Mouse (Mus musculus) midbrain, embryonic 12.5 days (tissue): ENCODE data around the gene Fam25c. TPM values are rescaled to one million over a fixed set of nuclear protein-coding genes. Genes with fewer than 3 reads are reported as not detected.

Experiments used
- ATAC-seq: fragments of 200-750 bp; cut with Nextera tagmentation; 2 replicates; pipeline ENCODE4 v1.8.0; 2017; ENCODE audit warnings: low read depth, moderate TSS enrichment, moderate library complexity; ENCODE audit not compliant: low FRiP score
- H3K27ac ChIP-seq: fragments of 300-500 bp; sonication (generic); replicated peaks from 2 replicates; pipeline ENCODE4 v1.5.1; 2016; ENCODE audit warnings: mild to moderate bottlenecking
- H3K27me3 ChIP-seq: fragments of 300-500 bp; sonication (generic); 2 replicates; pipeline ENCODE4 v1.6.1; 2016; ENCODE audit warnings: mild to moderate bottlenecking
- H3K36me3 ChIP-seq: fragments of 300-500 bp; sonication (generic); 2 replicates; pipeline ENCODE4 v1.6.1; 2016
- H3K4me1 ChIP-seq: fragments of 300-500 bp; sonication (generic); 2 replicates; pipeline ENCODE4 v1.6.1; 2016
- H3K4me2 ChIP-seq: fragments of 300-500 bp; sonication (generic); replicated peaks from 2 replicates; pipeline ENCODE4 v1.6.1; 2016; ENCODE audit warnings: mild to moderate bottlenecking, moderate library complexity
- H3K4me3 ChIP-seq: fragments of 300-500 bp; sonication (generic); 2 replicates; pipeline ENCODE4 v1.5.1; 2016; ENCODE audit warnings: mild to moderate bottlenecking
- H3K9ac ChIP-seq: fragments of 300-500 bp; sonication (generic); replicated peaks from 2 replicates; pipeline ENCODE4 v1.6.1; 2016; ENCODE audit warnings: mild to moderate bottlenecking, moderate library complexity
- H3K9me3 ChIP-seq: fragments of 300-500 bp; sonication (generic); 2 replicates; pipeline ENCODE4 v1.6.1; 2016; ENCODE audit warnings: mild to moderate bottlenecking
- WGBS: fragments of 180-500 bp; shearing (Covaris S2); methylation state at CpG from one replicate; pipeline ENCODE4 v1.1.7; 2016; 5-methylcytosine and 5-hydroxymethylcytosine counted together
- polyA plus RNA-seq: library from polyadenylated mRNA; unstranded; fragments of >200 nt; fragmentation: Nextera tagmentation; extraction: Ambion mirVana; gene quantifications from 2 replicates; pipeline ENCODE4 v1.2.1, GENCODE M21; 2016

Gene Fam25c
- not detected in 2 replicates for polyA plus RNA-seq

- no peaks in the 10 kb centered on the region for H3K27me3 ChIP-seq
- ATAC-seq, result no peak
- 79% methylated on average over 6 of the region's 6 CpGs for WGBS
- no peak within 1 kb of the TSS for H3K4me3 ChIP-seq
- no peak within 1 kb of the TSS for H3K4me2 ChIP-seq
- no peaks in the 10 kb centered on the region for H3K36me3 ChIP-seq
- no peaks in the 10 kb centered on the region for H3K9me3 ChIP-seq
- no peaks in the 10 kb centered on the region for H3K4me1 ChIP-seq
- H3K27ac ChIP-seq, result no peak within 1 kb of the TSS
- no peak within 1 kb of the TSS for H3K9ac ChIP-seq
Observed at GRCm38 (mm10) chr14:34355301-34355700, at the start of gene Fam25c. Fam25c (minus strand) TSS chr14:34355433.

- ATAC-seq, result no peak
- no peaks in the 10 kb centered on the region for H3K27me3 ChIP-seq
- no peak overlapping the region for H3K9ac ChIP-seq
- H3K36me3 ChIP-seq, result peaks cover 72% of the 10 kb centered on the region
- H3K27ac ChIP-seq, result no peak overlapping the region
- H3K4me3 ChIP-seq, result no peak overlapping the region
- no peaks in the 10 kb centered on the region for H3K4me1 ChIP-seq
- WGBS, result 96% methylated on average over 7 of the region's 7 CpGs
- no peak overlapping the region for H3K4me2 ChIP-seq
- H3K9me3 ChIP-seq, result no peaks in the 10 kb centered on the region
Observed at GRCm38 (mm10) chr14:34403424-34403823, 48.2 kb upstream of the Fam25c start.

GRCm38 (mm10) chr14:34402871-34403270 is 47.6 kb upstream of the Fam25c start:
- no peak for ATAC-seq
- H3K36me3 ChIP-seq, result peaks cover 72% of the 10 kb centered on the region

GRCm38 (mm10) chr14:34401135-34401534 is 45.9 kb upstream of the Fam25c start:
- 48% methylated on average over 6 of the region's 6 CpGs for WGBS
- H3K4me1 ChIP-seq, result no peaks in the 10 kb centered on the region
- H3K9ac ChIP-seq, result no peak overlapping the region
- ATAC-seq, result no peak
- no peaks in the 10 kb centered on the region for H3K27me3 ChIP-seq
- H3K36me3 ChIP-seq, result peaks cover 59% of the 10 kb centered on the region
- no peak overlapping the region for H3K4me2 ChIP-seq
- H3K9me3 ChIP-seq, result no peaks in the 10 kb centered on the region
- H3K27ac ChIP-seq, result no peak overlapping the region
- no peak overlapping the region for H3K4me3 ChIP-seq

More at GRCm38 (mm10) chr14:34402871-34403270, 47.6 kb upstream of the Fam25c start:
- H3K9ac ChIP-seq, result no peak overlapping the region
- H3K4me2 ChIP-seq, result no peak overlapping the region
- no peaks in the 10 kb centered on the region for H3K4me1 ChIP-seq
- H3K27ac ChIP-seq, result no peak overlapping the region
- no peak overlapping the region for H3K4me3 ChIP-seq
- H3K9me3 ChIP-seq, result no peaks in the 10 kb centered on the region
- no peaks in the 10 kb centered on the region for H3K27me3 ChIP-seq
- WGBS, result 90% methylated on average over 8 of the region's 8 CpGs

GRCm38 (mm10) chr14:34400021-34400420 is 44.8 kb upstream of the Fam25c start:
- ATAC-seq, result no peak
- no peaks in the 10 kb centered on the region for H3K9me3 ChIP-seq
- 97% methylated on average over 3 of the region's 3 CpGs for WGBS
- H3K27me3 ChIP-seq, result no peaks in the 10 kb centered on the region
- no peaks in the 10 kb centered on the region for H3K4me1 ChIP-seq
- no peak overlapping the region for H3K4me2 ChIP-seq
- H3K36me3 ChIP-seq, result peaks cover 49% of the 10 kb centered on the region
- H3K27ac ChIP-seq, result no peak overlapping the region
- no peak overlapping the region for H3K9ac ChIP-seq
- H3K4me3 ChIP-seq, result no peak overlapping the region

GRCm38 (mm10) chr14:34399301-34399700 is 44.1 kb upstream of the Fam25c start:
- H3K27ac ChIP-seq, result no peak overlapping the region
- no peak overlapping the region for H3K4me2 ChIP-seq
- H3K27me3 ChIP-seq, result no peaks in the 10 kb centered on the region
- H3K4me1 ChIP-seq, result no peaks in the 10 kb centered on the region
- WGBS, result 96% methylated on average over 6 of the region's 6 CpGs
- no peaks in the 10 kb centered on the region for H3K9me3 ChIP-seq
- ATAC-seq, result no peak
- no peak overlapping the region for H3K4me3 ChIP-seq
- H3K36me3 ChIP-seq, result peaks cover 42% of the 10 kb centered on the region
- no peak overlapping the region for H3K9ac ChIP-seq

- Histone ChIP-seq H3K9me3 (no peaks in the 10 kb centered on the region), H3K9ac (no peak overlapping the region), H3K4me3 (no peak overlapping the region), H3K4me2 (no peak overlapping the region), H3K4me1 (0 out of 2 replicates have a peak, but pooled peaks cover under 1% of the 10 kb centered on the region), H3K27ac (no peak overlapping the region), H3K27me3 (no peaks in the 10 kb centered on the region), H3K36me3 (peaks cover 41% of the 10 kb centered on the region)
- no peak for ATAC-seq
- WGBS, result 94% methylated on average over 21 of the region's 21 CpGs
Observed at GRCm38 (mm10) chr14:34398901-34399300, 43.7 kb upstream of the Fam25c start.

GRCm38 (mm10) chr14:34397871-34398270 is 42.6 kb upstream of the Fam25c start:
- H3K36me3 ChIP-seq, result peaks cover 36% of the 10 kb centered on the region
- no peak overlapping the region for H3K27ac ChIP-seq
- no peak overlapping the region for H3K9ac ChIP-seq
- no peak overlapping the region for H3K4me3 ChIP-seq
- H3K27me3 ChIP-seq, result no peaks in the 10 kb centered on the region
- no peak overlapping the region for H3K4me2 ChIP-seq
- H3K9me3 ChIP-seq, result no peaks in the 10 kb centered on the region
- 92% methylated on average over 5 of the region's 5 CpGs for WGBS
- ATAC-seq, result no peak
- H3K4me1 ChIP-seq, result 0 out of 2 replicates have a peak, but pooled peaks cover 5% of the 10 kb centered on the region

GRCm38 (mm10) chr14:34393295-34393694 is 38.1 kb upstream of the Fam25c start:
- Histone ChIP-seq H3K4me2 (no peak overlapping the region), H3K4me3 (no peak overlapping the region), H3K4me1 (0 out of 2 replicates have a peak, but pooled peaks cover 5% of the 10 kb centered on the region), H3K9me3 (no peaks in the 10 kb centered on the region), H3K36me3 (peaks cover 6% of the 10 kb centered on the region), H3K27ac (no peak overlapping the region), H3K27me3 (no peaks in the 10 kb centered on the region), H3K9ac (no peak overlapping the region)
- ATAC-seq, result no peak
- WGBS, result 35% methylated on average over 4 of the region's 4 CpGs

- Histone ChIP-seq H3K4me1 (peaks cover 10% of the 10 kb centered on the region), H3K4me2 (no peak overlapping the region), H3K9ac (no peak overlapping the region), H3K4me3 (no peak overlapping the region), H3K27me3 (no peaks in the 10 kb centered on the region), H3K27ac (no peak overlapping the region), H3K36me3 (no peaks in the 10 kb centered on the region), H3K9me3 (no peaks in the 10 kb centered on the region)
- no peak for ATAC-seq
- 92% methylated on average over 9 of the region's 9 CpGs for WGBS
Observed at GRCm38 (mm10) chr14:34382921-34383704, 27.9 kb upstream of the Fam25c start.

- Histone ChIP-seq H3K4me3 (no peak overlapping the region), H3K4me2 (no peak overlapping the region), H3K9me3 (no peaks in the 10 kb centered on the region), H3K4me1 (peaks cover 10% of the 10 kb centered on the region), H3K9ac (no peak overlapping the region), H3K27ac (0 out of 2 replicates have a peak overlapping the region, but pooled peaks have one; percentile 35), H3K36me3 (no peaks in the 10 kb centered on the region), H3K27me3 (no peaks in the 10 kb centered on the region)
- WGBS, result 45% methylated on average over 11 of the region's 11 CpGs
- peak; percentile 38 for ATAC-seq
Observed at GRCm38 (mm10) chr14:34378560-34379331, 23.5 kb upstream of the Fam25c start.

- no peaks in the 10 kb centered on the region for H3K27me3 ChIP-seq
- no peaks in the 10 kb centered on the region for H3K36me3 ChIP-seq
- 87% methylated on average over 4 of the region's 4 CpGs for WGBS
- no peaks in the 10 kb centered on the region for H3K9me3 ChIP-seq
- no peak for ATAC-seq
- no peak overlapping the region for H3K27ac ChIP-seq
- H3K4me2 ChIP-seq, result no peak overlapping the region
- peaks cover 10% of the 10 kb centered on the region for H3K4me1 ChIP-seq
- H3K4me3 ChIP-seq, result no peak overlapping the region
- no peak overlapping the region for H3K9ac ChIP-seq
Observed at GRCm38 (mm10) chr14:34377121-34377520, 21.9 kb upstream of the Fam25c start.
